In genomic region chr1:177440981-177441491, GRCm38 (mm10) we compare ENCODE assay signal across 8 mouse cellular contexts. TPM values are rescaled to one million over a fixed set of nuclear protein-coding genes. Genes with fewer than 3 reads are reported as not detected.
DNase-seq lines count a peak whose midpoint lies in the region.

No protein-coding gene starts in this region.

- peak overlapping the region; percentile 93 for H3K27ac ChIP-seq in limb, embryonic 10.5 days

- H3K4me3 ChIP-seq in erythroblast, embryonic 14.5 days (replicated peaks): peak overlapping the region; percentile 91
- H3K4me3 ChIP-seq in limb, embryonic 10.5 days: peak overlapping the region; percentile 84

- intact Hi-C loops in left cerebral cortex, postnatal 10 days (cut with DNase I): loop anchor here (5.0 to 10.0 kb wide), 4 partner anchors 249 to 564 kb away; no protein-coding TSS in a partner anchor

- H3K9me3 ChIP-seq in erythroblast, embryonic 14.5 days (ENCODE audit: control insufficient read depth, low read length): no peaks in the 10 kb centered on the region
- no peaks in the 10 kb centered on the region for H3K9me3 ChIP-seq in limb, embryonic 10.5 days (replicated peaks)

- peaks cover 19% of the 10 kb centered on the region for H3K27me3 ChIP-seq in erythroblast, embryonic 14.5 days (ENCODE audit: control insufficient read depth)
- no peaks in the 10 kb centered on the region for H3K27me3 ChIP-seq in limb, embryonic 10.5 days (ENCODE audit: low read depth, poor library complexity, severe bottlenecking)
- H3K27me3 ChIP-seq in splenic B cell, adult 2 months (ENCODE audit: control insufficient read depth, insufficient read depth, low read length, poor library complexity, severe bottlenecking): no peaks in the 10 kb centered on the region

- no peaks in the 10 kb centered on the region for H3K36me3 ChIP-seq in erythroblast, embryonic 14.5 days (ENCODE audit: control insufficient read depth)
- no peaks in the 10 kb centered on the region for H3K36me3 ChIP-seq in limb, embryonic 10.5 days
- H3K36me3 ChIP-seq in splenic B cell, adult 2 months (ENCODE audit: control insufficient read depth, insufficient read depth, low read length, poor library complexity, severe bottlenecking): no peaks in the 10 kb centered on the region

- peak; percentile 44 for DNase-seq in embryo, embryonic 10.5 days (ENCODE audit: low spot score)
- DNase-seq in embryo, embryonic 9.5 days (ENCODE audit: extremely low spot score): no peak
- peak; percentile 67 for DNase-seq in CD4-positive, CD25-positive, alpha-beta regulatory T cell, adult 2 months (ENCODE audit: low read depth, low spot score)
- no peak for DNase-seq in limb, embryonic 10.5 days (ENCODE audit: low spot score)
- peak; percentile 47 for DNase-seq in splenic B cell, adult 2 months (ENCODE audit: low read depth, low spot score)
- no peak for DNase-seq in cerebellum, adult 18-20 months
- DNase-seq in left cerebral cortex, postnatal 10 days (ENCODE audit: extremely low spot score in 1 of 2, low spot score in 2 of 2): no peak

- under 1% methylated on average over 6 of the region's 6 CpGs for WGBS in limb, embryonic 10.5 days

- H3K4me1 ChIP-seq in erythroblast, embryonic 14.5 days (ENCODE audit: control insufficient read depth): peaks cover 37% of the 10 kb centered on the region
- peaks cover 30% of the 10 kb centered on the region for H3K4me1 ChIP-seq in limb, embryonic 10.5 days

RNA-seq across cellular contexts. Expression of gene Zbtb18, which starts 1.1 kb away (rescaled TPM):
- polyA plus RNA-seq in erythroblast, embryonic 14.5 days (2012): 0.26 and 1.0 TPM in 2 replicates
- polyA plus RNA-seq in limb, embryonic 10.5 days (2016; fragmentation: Nextera tagmentation; extraction: Ambion mirVana): 0.99 and 1.0 TPM in 2 replicates
- total RNA-seq in left cerebral cortex, postnatal 10 days (2021): 100 to 1,000 TPM; 464 to 529 TPM

Comparison
In these comparisons a context has a peak if more than half of its experiments do, and no peak if none do; other contexts are left out.
1. DNase-seq: peak in embryo, embryonic 10.5 days (single experiment), CD4-positive, CD25-positive, alpha-beta regulatory T cell, adult 2 months (single experiment) and splenic B cell, adult 2 months (single experiment); none in embryo, embryonic 9.5 days (single experiment), limb, embryonic 10.5 days (single experiment), cerebellum, adult 18-20 months (0 of 2) and left cerebral cortex, postnatal 10 days (0 of 2).